Mouse (Mus musculus): ENCODE measurements around the gene Il1rl2. TPM values are rescaled to one million over a fixed set of nuclear protein-coding genes. Genes with fewer than 3 reads are reported as not detected.

Gene Il1rl2
- polyA plus RNA-seq, 1 experiment from 2014 or later: 12.0 TPM

DNA sequence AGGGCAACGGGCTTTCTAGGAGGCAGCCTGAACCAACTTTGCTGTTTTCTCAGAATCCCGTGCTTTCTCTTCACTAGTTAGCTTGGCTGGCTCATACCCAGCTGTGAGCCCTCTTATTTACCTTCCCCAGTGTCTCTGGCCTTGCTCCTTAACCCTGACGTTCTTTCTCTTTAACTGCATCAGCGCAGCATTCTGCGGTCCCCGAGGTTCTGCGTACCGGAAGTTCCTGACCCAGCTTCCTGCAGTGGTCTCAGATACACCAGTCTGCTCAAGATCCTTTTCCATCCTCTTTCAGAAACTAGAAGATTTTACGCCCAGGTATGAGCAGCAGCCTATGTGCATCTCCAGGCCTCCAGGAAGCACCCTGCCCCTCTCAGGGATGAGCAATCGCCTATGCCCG, 56.6 kb downstream of the Il1rl2 start:
- Histone ChIP-seq H3K4me3 (replicated peaks; ENCODE audit: low read length) (no peak overlapping the region), H3K9ac (ENCODE audit: low read length) (no peak overlapping the region), H3K4me2 (ENCODE audit: low read depth, low read length) (no peak overlapping the region), H3K27ac (ENCODE audit: low read length) (no peak overlapping the region), H3K36me3 (ENCODE audit: control insufficient read depth, insufficient read depth, low read length) (no peaks in the 10 kb centered on the region), H3K4me1 (ENCODE audit: control insufficient read depth, insufficient read depth, low read length) (no peaks in the 10 kb centered on the region), H3K9me3 (replicated peaks; ENCODE audit: control insufficient read depth, low read length) (no peaks in the 10 kb centered on the region), H3K27me3 (ENCODE audit: control insufficient read depth, insufficient read depth, low read length) (no peaks in the 10 kb centered on the region)
- 78% methylated on average over 11 of the region's 11 CpGs for WGBS
- ATAC-seq (ENCODE audit: insufficient read depth, low FRiP score): no peak

DNA sequence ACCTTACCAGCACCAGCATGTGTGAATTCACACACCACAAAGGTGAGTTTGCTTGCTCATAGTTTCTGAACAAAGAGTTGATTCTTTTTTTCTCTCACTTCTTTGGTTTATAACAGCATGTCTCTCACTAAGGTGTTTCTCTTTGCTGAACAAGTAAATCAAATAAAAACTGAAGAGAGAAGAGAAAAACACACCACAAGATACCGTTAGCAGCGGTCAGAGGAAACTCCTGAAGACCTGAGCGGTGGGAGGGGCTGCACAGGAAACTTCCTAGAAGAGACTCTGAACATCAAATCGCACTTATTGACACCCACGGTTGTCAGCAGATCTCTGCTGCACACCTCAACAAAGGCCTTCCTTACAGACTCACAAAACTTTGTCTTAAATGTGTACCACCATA, 58.4 kb downstream of the Il1rl2 start:
- H3K27me3 ChIP-seq (ENCODE audit: control insufficient read depth, insufficient read depth, low read length): no peaks in the 10 kb centered on the region
- no peaks in the 10 kb centered on the region for H3K4me1 ChIP-seq (ENCODE audit: control insufficient read depth, insufficient read depth, low read length)
- no peak overlapping the region for H3K27ac ChIP-seq (ENCODE audit: low read length)
- no peaks in the 10 kb centered on the region for H3K36me3 ChIP-seq (ENCODE audit: control insufficient read depth, insufficient read depth, low read length)
- no peak overlapping the region for H3K9ac ChIP-seq (ENCODE audit: low read length)
- no peak overlapping the region for H3K4me2 ChIP-seq (ENCODE audit: low read depth, low read length)
- H3K4me3 ChIP-seq (replicated peaks; ENCODE audit: low read length): no peak overlapping the region
- no peak for ATAC-seq (ENCODE audit: insufficient read depth, low FRiP score)
- H3K9me3 ChIP-seq (replicated peaks; ENCODE audit: control insufficient read depth, low read length): no peaks in the 10 kb centered on the region
- 67% methylated on average over 5 of the region's 5 CpGs for WGBS

DNA sequence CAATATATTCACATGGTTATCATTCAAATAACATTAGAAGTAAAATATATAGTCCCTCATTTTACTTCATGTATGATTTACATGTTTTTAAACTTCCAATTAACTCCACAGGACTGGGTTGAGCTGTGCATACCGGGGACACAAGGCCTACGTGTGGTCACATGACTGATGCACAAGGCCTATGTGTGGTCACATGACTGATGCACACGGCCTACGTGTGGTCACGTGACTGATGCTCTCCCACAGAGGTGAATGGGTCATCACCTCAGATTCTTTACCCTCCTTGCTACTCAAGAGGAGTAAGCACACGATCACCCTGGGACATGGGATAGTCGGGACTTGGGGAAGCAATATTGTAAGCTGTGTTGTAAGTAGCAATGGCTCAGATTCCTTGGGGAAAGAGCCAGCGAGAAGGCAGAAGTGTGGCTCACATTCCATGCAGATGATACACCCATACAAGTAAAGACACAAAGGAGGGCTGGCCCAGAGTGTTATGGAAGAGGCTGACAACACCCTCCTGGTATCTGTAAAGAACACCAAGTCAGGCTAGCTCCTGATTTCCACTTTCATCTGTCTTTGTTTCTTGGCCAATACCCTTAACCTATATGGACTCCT, 60.6 kb downstream of the Il1rl2 start:
- Histone ChIP-seq H3K27me3 (ENCODE audit: control insufficient read depth, insufficient read depth, low read length) (no peaks in the 10 kb centered on the region), H3K36me3 (ENCODE audit: control insufficient read depth, insufficient read depth, low read length) (no peaks in the 10 kb centered on the region), H3K9me3 (replicated peaks; ENCODE audit: control insufficient read depth, low read length) (no peaks in the 10 kb centered on the region), H3K27ac (ENCODE audit: low read length) (no peak overlapping the region), H3K4me1 (ENCODE audit: control insufficient read depth, insufficient read depth, low read length) (no peaks in the 10 kb centered on the region), H3K9ac (ENCODE audit: low read length) (no peak overlapping the region), H3K4me3 (replicated peaks; ENCODE audit: low read length) (no peak overlapping the region), H3K4me2 (ENCODE audit: low read depth, low read length) (no peak overlapping the region)
- ATAC-seq (ENCODE audit: insufficient read depth, low FRiP score): no peak
- 91% methylated on average over 8 of the region's 8 CpGs for WGBS

DNA sequence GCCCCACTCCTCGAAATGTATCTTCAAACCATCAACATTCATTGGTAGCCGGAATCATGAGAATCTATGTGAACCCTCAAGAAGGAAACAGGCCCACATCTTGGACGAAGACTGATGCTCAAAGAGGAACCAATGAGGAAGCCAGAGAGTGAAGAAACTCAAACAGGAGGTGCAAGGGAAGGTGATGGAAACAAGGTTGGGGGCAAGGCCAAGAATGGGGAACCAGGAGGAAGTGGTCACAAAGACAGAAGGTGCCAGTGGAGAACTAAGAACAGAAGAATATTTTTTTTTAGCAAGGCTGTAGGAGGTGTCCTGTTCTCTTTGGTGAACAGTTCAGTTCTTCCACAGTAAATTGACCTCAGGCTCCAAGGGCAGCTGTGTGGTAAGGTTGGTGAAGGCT, 67.0 kb downstream of the Il1rl2 start:
- no peaks in the 10 kb centered on the region for H3K27me3 ChIP-seq (ENCODE audit: control insufficient read depth, insufficient read depth, low read length)
- no peaks in the 10 kb centered on the region for H3K4me1 ChIP-seq (ENCODE audit: control insufficient read depth, insufficient read depth, low read length)
- H3K9ac ChIP-seq (ENCODE audit: low read length): no peak overlapping the region
- H3K27ac ChIP-seq (ENCODE audit: low read length): no peak overlapping the region
- H3K4me3 ChIP-seq (replicated peaks; ENCODE audit: low read length): no peak overlapping the region
- H3K4me2 ChIP-seq (ENCODE audit: low read depth, low read length): no peak overlapping the region
- no peak for ATAC-seq (ENCODE audit: insufficient read depth, low FRiP score)
- no peaks in the 10 kb centered on the region for H3K36me3 ChIP-seq (ENCODE audit: control insufficient read depth, insufficient read depth, low read length)
- H3K9me3 ChIP-seq (replicated peaks; ENCODE audit: control insufficient read depth, low read length): no peaks in the 10 kb centered on the region
- 77% methylated on average over 3 of the region's 3 CpGs for WGBS

DNA sequence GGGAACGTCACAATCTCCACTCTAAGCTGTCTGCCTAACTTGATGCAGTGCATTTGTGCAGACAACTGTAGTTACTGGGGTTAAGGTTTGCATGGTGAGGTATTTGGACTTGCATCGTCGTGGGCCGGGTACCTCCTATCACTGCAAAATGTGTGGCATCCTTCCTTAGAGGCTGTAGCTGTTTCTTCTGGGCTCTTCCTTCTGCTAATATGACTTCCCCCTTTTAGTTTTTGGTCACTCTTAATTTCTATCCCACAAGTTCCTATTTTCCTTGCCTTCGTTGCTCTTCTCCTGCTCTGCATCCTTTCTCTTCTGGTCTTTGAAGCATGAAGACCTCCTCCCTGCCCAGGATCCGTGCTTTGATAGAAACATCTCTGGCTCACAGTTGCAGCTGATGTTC, 68.1 kb downstream of the Il1rl2 start:
- H3K27me3 ChIP-seq (ENCODE audit: control insufficient read depth, insufficient read depth, low read length): no peaks in the 10 kb centered on the region
- H3K27ac ChIP-seq (ENCODE audit: low read length): no peak overlapping the region
- no peaks in the 10 kb centered on the region for H3K9me3 ChIP-seq (replicated peaks; ENCODE audit: control insufficient read depth, low read length)
- H3K4me2 ChIP-seq (ENCODE audit: low read depth, low read length): no peak overlapping the region
- H3K9ac ChIP-seq (ENCODE audit: low read length): no peak overlapping the region
- no peaks in the 10 kb centered on the region for H3K4me1 ChIP-seq (ENCODE audit: control insufficient read depth, insufficient read depth, low read length)
- ATAC-seq (ENCODE audit: insufficient read depth, low FRiP score): no peak
- no peaks in the 10 kb centered on the region for H3K36me3 ChIP-seq (ENCODE audit: control insufficient read depth, insufficient read depth, low read length)
- WGBS: 77% methylated on average over 6 of the region's 6 CpGs
- no peak overlapping the region for H3K4me3 ChIP-seq (replicated peaks; ENCODE audit: low read length)

DNA sequence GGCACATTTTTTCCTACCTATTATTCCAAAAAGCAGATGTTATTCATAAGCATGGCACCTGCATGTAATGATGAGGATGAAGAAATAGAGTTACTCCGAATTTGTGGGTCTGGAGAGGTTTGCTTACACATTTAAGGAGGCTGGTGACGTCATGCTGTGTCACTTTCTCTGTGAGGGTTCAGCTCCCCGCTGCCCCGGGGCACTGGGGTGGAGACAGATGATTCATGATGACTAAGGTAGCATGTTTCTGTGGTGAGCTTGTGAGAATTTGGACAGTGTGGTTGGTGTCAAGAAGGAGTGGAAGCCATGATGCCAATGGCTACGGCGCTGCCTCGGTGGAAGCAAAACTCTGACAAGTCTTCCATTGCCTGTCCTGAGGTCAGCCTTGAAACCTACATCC, 68.8 kb downstream of the Il1rl2 start:
- no peak overlapping the region for H3K9ac ChIP-seq (ENCODE audit: low read length)
- no peaks in the 10 kb centered on the region for H3K36me3 ChIP-seq (ENCODE audit: control insufficient read depth, insufficient read depth, low read length)
- H3K4me3 ChIP-seq (replicated peaks; ENCODE audit: low read length): no peak overlapping the region
- H3K27me3 ChIP-seq (ENCODE audit: control insufficient read depth, insufficient read depth, low read length): no peaks in the 10 kb centered on the region
- no peaks in the 10 kb centered on the region for H3K4me1 ChIP-seq (ENCODE audit: control insufficient read depth, insufficient read depth, low read length)
- H3K27ac ChIP-seq (ENCODE audit: low read length): no peak overlapping the region
- H3K9me3 ChIP-seq (replicated peaks; ENCODE audit: control insufficient read depth, low read length): no peaks in the 10 kb centered on the region
- H3K4me2 ChIP-seq (ENCODE audit: low read depth, low read length): no peak overlapping the region
- ATAC-seq (ENCODE audit: insufficient read depth, low FRiP score): no peak
- WGBS: 77% methylated on average over 7 of the region's 7 CpGs

DNA sequence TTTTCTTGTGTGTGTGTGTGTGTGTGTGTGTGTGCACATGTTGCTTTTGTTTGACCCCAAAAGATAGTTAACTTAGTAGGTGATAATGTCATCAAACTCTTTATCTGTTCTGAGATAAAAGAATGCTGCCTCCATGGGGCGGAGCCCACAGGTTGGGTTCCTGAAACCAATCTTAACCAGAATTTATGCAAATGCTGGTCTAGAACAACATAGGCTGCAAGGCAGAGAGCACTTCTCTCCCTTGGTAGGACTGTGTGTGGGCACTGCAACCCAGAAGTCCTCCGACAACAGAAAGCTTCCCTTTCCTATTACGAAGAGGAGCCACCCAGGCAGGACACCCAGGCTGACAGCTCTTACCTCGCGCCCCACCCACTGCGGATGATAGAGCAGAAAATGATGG, 75.2 kb downstream of the Il1rl2 start:
- no peak overlapping the region for H3K4me3 ChIP-seq (replicated peaks; ENCODE audit: low read length)
- WGBS: 86% methylated on average over 6 of the region's 6 CpGs
- no peak for ATAC-seq (ENCODE audit: insufficient read depth, low FRiP score)

DNA sequence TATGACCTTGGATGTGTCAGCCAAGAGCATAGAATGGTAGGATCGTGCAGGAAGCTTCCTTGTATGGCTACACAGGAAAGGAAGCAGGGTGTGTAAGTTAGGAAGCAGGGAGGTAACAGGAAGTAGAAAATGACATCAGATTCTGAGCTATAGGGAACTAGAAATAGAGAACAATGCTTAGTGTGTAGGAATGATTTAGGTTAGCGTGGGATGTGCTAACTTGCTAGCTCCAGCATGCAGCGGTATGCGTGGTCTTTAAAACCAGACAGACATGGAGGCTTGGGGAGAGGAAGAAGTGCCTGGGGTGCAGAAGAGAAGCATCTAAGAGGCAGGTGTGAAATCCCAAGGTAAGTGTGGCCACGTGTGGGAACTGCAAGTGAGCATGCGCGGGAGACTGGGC, 80.3 kb downstream of the Il1rl2 start:
- 76% methylated on average over 7 of the region's 7 CpGs for WGBS

More for the DNA sequence above, 75.2 kb downstream of the Il1rl2 start:
- H3K27ac ChIP-seq (ENCODE audit: low read length): no peak overlapping the region
- H3K36me3 ChIP-seq (ENCODE audit: control insufficient read depth, insufficient read depth, low read length): no peaks in the 10 kb centered on the region
- no peaks in the 10 kb centered on the region for H3K4me1 ChIP-seq (ENCODE audit: control insufficient read depth, insufficient read depth, low read length)
- no peak overlapping the region for H3K4me2 ChIP-seq (ENCODE audit: low read depth, low read length)
- H3K9me3 ChIP-seq (replicated peaks; ENCODE audit: control insufficient read depth, low read length): no peaks in the 10 kb centered on the region
- no peak overlapping the region for H3K9ac ChIP-seq (ENCODE audit: low read length)
- no peaks in the 10 kb centered on the region for H3K27me3 ChIP-seq (ENCODE audit: control insufficient read depth, insufficient read depth, low read length)

DNA sequence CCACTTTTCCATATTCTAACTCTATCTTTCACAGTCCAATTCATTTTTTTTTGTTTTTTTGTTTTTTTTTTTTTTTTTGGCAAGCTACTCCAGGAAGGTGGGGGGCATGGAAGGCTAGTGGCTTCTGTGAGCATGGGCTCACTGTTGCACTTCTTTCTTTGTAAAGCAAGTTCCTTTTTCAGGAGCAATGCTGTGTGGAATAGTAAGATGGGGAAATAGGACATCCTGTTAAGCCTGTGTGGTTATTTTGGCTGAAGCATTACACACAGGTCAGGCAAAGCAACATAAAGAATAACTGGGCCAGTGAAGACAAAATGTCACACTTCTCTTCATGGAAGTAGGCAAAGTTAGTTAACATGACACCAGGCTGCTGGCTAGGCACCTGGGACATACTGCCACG, 85.5 kb downstream of the Il1rl2 start:
- Histone ChIP-seq H3K4me2 (ENCODE audit: low read depth, low read length) (no peak overlapping the region), H3K4me3 (replicated peaks; ENCODE audit: low read length) (no peak overlapping the region)

More for the DNA sequence above, 80.3 kb downstream of the Il1rl2 start:
- Histone ChIP-seq H3K4me3 (replicated peaks; ENCODE audit: low read length) (no peak overlapping the region), H3K27ac (ENCODE audit: low read length) (no peak overlapping the region), H3K36me3 (ENCODE audit: control insufficient read depth, insufficient read depth, low read length) (no peaks in the 10 kb centered on the region), H3K4me2 (ENCODE audit: low read depth, low read length) (no peak overlapping the region), H3K9me3 (replicated peaks; ENCODE audit: control insufficient read depth, low read length) (no peaks in the 10 kb centered on the region), H3K9ac (ENCODE audit: low read length) (no peak overlapping the region), H3K27me3 (ENCODE audit: control insufficient read depth, insufficient read depth, low read length) (no peaks in the 10 kb centered on the region), H3K4me1 (ENCODE audit: control insufficient read depth, insufficient read depth, low read length) (no peaks in the 10 kb centered on the region)
- ATAC-seq (ENCODE audit: insufficient read depth, low FRiP score): no peak

DNA sequence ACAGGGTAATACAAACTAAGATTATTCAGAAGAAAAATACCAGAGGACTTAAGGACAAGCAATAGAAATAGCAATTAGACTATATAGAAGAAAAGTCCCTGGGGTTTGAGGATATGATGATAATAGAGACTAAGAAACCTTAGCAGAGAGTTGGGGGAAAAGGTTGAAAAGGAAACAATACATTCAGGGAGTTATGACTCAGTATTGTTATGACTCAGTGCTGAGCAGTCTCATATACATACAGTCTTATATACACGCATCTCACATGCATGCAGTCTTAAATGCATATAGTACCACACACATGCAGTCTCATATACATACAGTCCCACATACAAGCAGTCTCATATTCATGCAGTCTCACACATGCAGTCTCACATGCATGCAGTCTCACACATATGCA, 88.6 kb downstream of the Il1rl2 start:
- H3K4me1 ChIP-seq (ENCODE audit: control insufficient read depth, insufficient read depth, low read length): no peaks in the 10 kb centered on the region
- ATAC-seq (ENCODE audit: insufficient read depth, low FRiP score): no peak
- no peak overlapping the region for H3K9ac ChIP-seq (ENCODE audit: low read length)
- H3K4me2 ChIP-seq (ENCODE audit: low read depth, low read length): no peak overlapping the region
- WGBS: 97% methylated on average over 1 of the region's 1 CpGs
- H3K27me3 ChIP-seq (ENCODE audit: control insufficient read depth, insufficient read depth, low read length): no peaks in the 10 kb centered on the region
- H3K27ac ChIP-seq (ENCODE audit: low read length): no peak overlapping the region
- no peaks in the 10 kb centered on the region for H3K9me3 ChIP-seq (replicated peaks; ENCODE audit: control insufficient read depth, low read length)
- no peaks in the 10 kb centered on the region for H3K36me3 ChIP-seq (ENCODE audit: control insufficient read depth, insufficient read depth, low read length)
- H3K4me3 ChIP-seq (replicated peaks; ENCODE audit: low read length): no peak overlapping the region

More for the DNA sequence above, 85.5 kb downstream of the Il1rl2 start:
- no peak for ATAC-seq (ENCODE audit: insufficient read depth, low FRiP score)
- Histone ChIP-seq H3K27me3 (ENCODE audit: control insufficient read depth, insufficient read depth, low read length) (no peaks in the 10 kb centered on the region), H3K9ac (ENCODE audit: low read length) (no peak overlapping the region), H3K9me3 (replicated peaks; ENCODE audit: control insufficient read depth, low read length) (no peaks in the 10 kb centered on the region), H3K4me1 (ENCODE audit: control insufficient read depth, insufficient read depth, low read length) (no peaks in the 10 kb centered on the region), H3K36me3 (ENCODE audit: control insufficient read depth, insufficient read depth, low read length) (no peaks in the 10 kb centered on the region), H3K27ac (ENCODE audit: low read length) (no peak overlapping the region)
- 60% methylated on average over 1 of the region's 1 CpGs for WGBS

Data from stomach, embryonic 16.5 days (tissue).